Mouse (Mus musculus) C2C12 (cell line): Measurements from ENCODE around the gene Pacs2. TPM values are rescaled to one million over a fixed set of nuclear protein-coding genes. Genes with fewer than 3 reads are reported as not detected.

Experiments used
- H3K27me3 ChIP-seq: one replicate; pipeline ENCODE4 v1.6.1; 2011; ENCODE audit not compliant: control insufficient read depth, insufficient read depth, insufficient read length
- H3K36me3 ChIP-seq: one replicate; pipeline ENCODE4 v1.6.1; 2011; ENCODE audit not compliant: control insufficient read depth, insufficient read depth
- H3K4me3 ChIP-seq: one replicate; pipeline ENCODE4 v1.5.1; 2011; ENCODE audit warnings: mild to moderate bottlenecking, control low read depth; ENCODE audit not compliant: poor library complexity, insufficient read depth, severe bottlenecking
- H3K79me2 ChIP-seq: one replicate; pipeline ENCODE4 v1.6.1; 2011; ENCODE audit not compliant: control insufficient read depth, insufficient read depth
- H3K79me3 ChIP-seq: one replicate; pipeline ENCODE4 v1.6.1; 2011; ENCODE audit warnings: low read depth, control low read depth
- H3ac ChIP-seq: one replicate; pipeline ENCODE3; 2011; ENCODE audit warnings: low read depth; ENCODE audit not compliant: control insufficient read depth, insufficient read length
- CEBPB ChIP-seq: IDR thresholded peaks from one replicate; pipeline ENCODE4 v1.6.1; 2011; ENCODE audit warnings: low read depth, mild to moderate bottlenecking, control low read depth, moderate library complexity
- CTCF ChIP-seq: IDR thresholded peaks from one replicate; pipeline ENCODE4 v1.5.1; 2011; ENCODE audit not compliant: control insufficient read depth, insufficient read depth, insufficient read length
- FOSL1 ChIP-seq: IDR thresholded peaks from one replicate; pipeline ENCODE4 v1.8.0; 2011; ENCODE audit warnings: mild to moderate bottlenecking, low read length; ENCODE audit not compliant: poor library complexity, insufficient read depth, severe bottlenecking
- MAX ChIP-seq: IDR thresholded peaks from one replicate; pipeline ENCODE4 v1.6.1; 2011; ENCODE audit warnings: mild to moderate bottlenecking, control low read depth
- MYOD1 ChIP-seq: IDR thresholded peaks from one replicate; pipeline ENCODE4 v1.6.1; 2011; ENCODE audit warnings: low read depth; ENCODE audit not compliant: control insufficient read depth, insufficient read length
- MYOG ChIP-seq: IDR thresholded peaks from one replicate; pipeline ENCODE4 v1.6.1; 2011; ENCODE audit not compliant: control insufficient read depth, insufficient read length; ENCODE audit errors: extremely low read depth
- USF1 ChIP-seq: IDR thresholded peaks from one replicate; pipeline ENCODE4 v1.6.1; 2011; ENCODE audit warnings: low read depth, mild to moderate bottlenecking, control low read depth, moderate library complexity
- polyA plus RNA-seq: library from polyadenylated mRNA; unstranded; fragments of >200 nt; fragmentation: generic; extraction: Trizol; gene quantifications from one replicate; pipeline ENCODE4 v1.2.1, GENCODE M21; 2012; ENCODE audit warnings: missing spikeins

Pacs2 gene
- polyA plus RNA-seq, 1 experiment: 48.8 TPM

DNA sequence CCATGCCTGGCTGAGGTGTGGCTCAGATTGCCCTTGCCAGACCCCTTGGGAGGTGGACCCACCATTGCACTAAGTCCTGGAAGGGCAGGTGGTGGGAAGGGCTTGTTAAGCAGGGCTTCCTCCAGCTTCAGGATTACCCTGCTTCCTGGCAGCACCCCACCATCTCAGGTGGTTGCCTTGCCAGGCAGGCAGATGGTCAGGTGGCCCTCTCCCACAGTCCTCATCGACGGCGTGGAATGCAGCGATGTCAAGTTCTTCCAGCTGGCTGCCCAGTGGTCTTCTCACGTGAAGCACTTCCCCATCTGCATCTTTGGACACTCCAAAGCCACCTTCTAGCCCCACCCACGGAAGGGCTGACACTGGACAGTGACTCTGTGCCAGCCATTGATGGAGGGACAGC lies 57.0 kb downstream of the Pacs2 start:
- no peak overlapping the region for H3ac ChIP-seq
- no peak overlapping the region for H3K4me3 ChIP-seq
- no peaks in the 10 kb centered on the region for H3K79me3 ChIP-seq
- TF ChIP-seq MYOG (no peak), USF1 (no peak)
- no peaks in the 10 kb centered on the region for H3K27me3 ChIP-seq
- no peaks in the 10 kb centered on the region for H3K79me2 ChIP-seq
- H3K36me3 ChIP-seq: peaks cover 55% of the 10 kb centered on the region

DNA sequence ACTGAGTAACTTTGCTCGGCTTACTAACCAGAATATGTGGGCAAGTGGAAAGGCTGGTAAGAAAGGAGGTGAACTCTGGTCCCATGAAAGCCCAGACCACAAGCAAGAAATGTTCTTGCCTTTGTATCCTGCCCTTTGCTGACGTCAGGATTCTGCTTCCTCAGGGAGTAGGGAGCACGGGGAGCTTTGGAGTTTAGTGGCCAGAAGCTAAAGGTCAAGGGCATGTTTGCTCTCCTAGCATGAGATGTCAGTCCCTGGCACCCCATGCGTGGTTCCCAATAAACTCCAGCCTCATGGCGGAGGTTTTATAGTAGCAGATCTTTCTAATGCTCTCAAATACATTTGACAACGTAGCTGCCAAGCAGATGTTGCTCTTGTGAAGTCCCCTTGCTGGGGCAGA lies 57.5 kb downstream of the Pacs2 start:
- Histone ChIP-seq H3K79me3 (no peaks in the 10 kb centered on the region), H3K4me3 (no peak overlapping the region), H3ac (no peak overlapping the region), H3K27me3 (no peaks in the 10 kb centered on the region), H3K79me2 (no peaks in the 10 kb centered on the region), H3K36me3 (peaks cover 50% of the 10 kb centered on the region)
- TF ChIP-seq MAX: no peak
- no peak for TF ChIP-seq FOSL1
- TF ChIP-seq CTCF: no peak
- TF ChIP-seq USF1: no peak
- no peak for TF ChIP-seq MYOD1
- no peak for TF ChIP-seq CEBPB
- no peak for TF ChIP-seq MYOG

DNA sequence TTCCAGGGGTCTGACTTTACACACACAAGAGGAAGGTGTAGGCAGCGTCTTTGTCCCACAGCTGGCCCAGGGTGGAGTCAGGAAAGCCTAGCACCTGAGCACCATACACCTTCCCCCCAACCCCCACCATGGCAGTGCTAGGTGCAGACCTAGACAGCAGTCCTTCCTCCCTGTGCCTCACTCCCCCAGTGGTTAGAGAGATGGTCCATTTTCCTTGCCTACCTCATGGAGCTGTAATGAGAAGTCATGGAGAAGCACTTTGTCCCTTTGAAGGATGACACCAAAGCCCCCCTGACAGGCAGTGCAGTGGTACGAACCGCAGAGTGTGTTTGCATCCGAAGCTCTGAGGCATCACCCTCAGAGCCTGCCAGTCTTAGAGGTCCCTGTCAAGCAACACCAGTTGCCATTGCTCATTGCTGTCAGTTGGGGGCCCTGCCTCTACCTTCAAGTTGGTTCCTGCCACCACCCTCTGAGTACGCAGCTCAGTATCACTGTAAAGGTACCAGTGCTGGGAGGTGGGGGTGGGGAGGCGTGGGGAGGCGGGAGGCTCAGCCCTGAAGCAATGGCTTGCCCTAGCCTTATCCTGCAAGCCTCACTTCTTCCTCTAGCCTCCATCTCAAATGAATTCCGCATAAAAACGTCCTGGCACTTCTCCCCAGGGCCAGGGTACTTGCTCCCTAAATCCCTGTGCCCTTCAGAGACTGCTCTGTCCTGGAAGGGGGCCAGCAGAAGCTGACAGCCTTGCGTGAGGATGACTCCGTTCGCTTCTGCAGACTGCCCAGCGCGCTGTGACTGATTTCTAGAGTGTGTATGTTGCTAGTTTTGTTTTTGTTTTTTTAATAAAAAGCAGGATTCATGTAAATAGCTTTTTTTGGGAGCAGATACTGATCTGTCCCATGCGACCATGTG lies 59.4 kb downstream of the Pacs2 start:
- TF ChIP-seq USF1 (no peak), MYOD1 (no peak), MYOG (no peak), FOSL1 (no peak), CTCF (no peak), CEBPB (no peak), MAX (no peak)
- Histone ChIP-seq H3ac (no peak overlapping the region), H3K79me2 (no peaks in the 10 kb centered on the region), H3K4me3 (no peak overlapping the region), H3K27me3 (no peaks in the 10 kb centered on the region), H3K36me3 (peaks cover 44% of the 10 kb centered on the region), H3K79me3 (no peaks in the 10 kb centered on the region)

DNA sequence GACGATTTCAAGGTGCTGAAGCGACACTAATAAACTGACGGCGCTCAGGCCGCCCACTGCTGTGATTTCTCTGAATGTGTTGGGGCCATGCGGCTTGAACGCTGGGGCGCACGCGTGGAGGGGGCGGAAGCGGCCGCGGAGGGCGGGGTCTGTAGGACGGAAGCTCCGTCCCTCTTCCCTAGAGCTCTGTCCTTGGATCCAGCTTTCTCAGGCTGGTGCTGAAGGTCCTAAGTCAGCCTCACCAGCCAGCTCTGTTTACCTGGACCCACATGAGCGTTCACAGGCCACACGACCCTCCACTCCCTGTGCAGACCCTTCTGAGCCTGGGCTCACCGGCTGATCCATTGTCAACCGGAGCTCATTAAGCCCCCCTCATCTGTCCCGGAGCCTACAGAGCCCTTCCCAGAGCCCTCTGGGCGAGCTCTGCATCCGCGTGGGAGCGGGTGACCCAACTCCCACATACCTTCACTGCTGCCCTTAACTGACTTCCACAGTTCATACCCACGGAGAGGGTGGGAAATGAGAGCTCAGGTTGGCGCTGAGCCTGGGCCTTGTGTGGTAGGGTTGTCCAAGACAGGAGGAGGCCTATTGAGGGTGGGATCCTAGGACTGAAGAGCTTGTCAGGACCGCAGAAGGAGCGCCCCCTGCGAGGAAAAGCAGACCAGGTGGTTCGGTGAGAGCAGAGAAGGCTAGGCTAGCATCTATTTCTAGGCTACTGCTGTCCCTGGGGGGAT lies 60.2 kb downstream of the Pacs2 start, which contains the start of gene Tex22:
Gene Tex22, plus strand, starts transcription at position 174 of the 734 bp plus-strand sequence.
- TF ChIP-seq MAX (no peak), USF1 (no peak), CTCF (no peak), CEBPB (no peak), MYOD1 (no peak), MYOG (no peak), FOSL1 (no peak)
- H3K79me3 ChIP-seq: no peaks in the 10 kb centered on the region
- H3ac ChIP-seq: no peak within 1 kb of the TSS
- H3K27me3 ChIP-seq: no peaks in the 10 kb centered on the region
- H3K4me3 ChIP-seq: no peak within 1 kb of the TSS
- no peaks in the 10 kb centered on the region for H3K79me2 ChIP-seq
- peaks cover 38% of the 10 kb centered on the region for H3K36me3 ChIP-seq

DNA sequence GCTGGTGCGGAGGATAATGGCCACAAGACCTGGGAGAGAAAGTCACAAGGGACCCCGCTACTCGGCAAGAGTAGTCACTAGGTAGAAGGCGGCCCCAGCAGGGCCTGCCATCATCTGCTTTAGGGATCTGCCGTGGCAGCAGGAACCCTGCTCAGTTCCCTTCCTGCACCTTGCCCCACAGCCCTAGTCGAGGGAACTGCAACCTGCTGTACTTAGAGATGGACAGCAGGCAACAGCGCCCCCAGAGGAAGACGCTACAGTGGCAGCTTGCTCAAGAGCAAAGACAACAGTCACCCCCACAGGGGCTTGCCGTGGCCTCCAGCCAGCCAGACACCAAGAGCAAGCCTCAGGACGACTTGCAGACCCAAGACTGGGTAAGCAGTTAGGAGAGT lies 60.8 kb downstream of the Pacs2 start:
- no peaks in the 10 kb centered on the region for H3K79me2 ChIP-seq
- H3K27me3 ChIP-seq: no peaks in the 10 kb centered on the region
- peaks cover 32% of the 10 kb centered on the region for H3K36me3 ChIP-seq
- TF ChIP-seq CTCF (peak; percentile 77), USF1 (no peak)
- no peak overlapping the region for H3K4me3 ChIP-seq
- H3ac ChIP-seq: no peak overlapping the region
- no peaks in the 10 kb centered on the region for H3K79me3 ChIP-seq

DNA sequence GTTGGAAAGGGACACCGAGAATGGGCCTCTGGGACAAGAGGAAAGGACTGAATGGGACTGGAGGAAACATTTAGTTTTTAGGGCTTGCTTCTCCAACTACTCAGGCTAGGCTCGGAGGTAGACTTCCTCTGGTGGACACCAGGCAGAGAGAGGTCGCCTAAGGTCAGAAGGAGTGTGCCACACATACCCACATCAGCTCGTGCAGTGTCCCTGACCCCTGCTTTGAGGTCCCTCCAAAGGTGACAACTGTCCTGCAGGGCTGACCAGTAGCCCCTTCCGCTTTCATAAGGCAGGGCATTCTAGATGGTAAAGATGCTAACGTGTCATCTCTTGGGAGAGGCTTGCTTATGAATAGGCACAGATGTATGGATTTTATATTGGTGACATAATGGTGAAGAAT lies 61.2 kb downstream of the Pacs2 start:
- Histone ChIP-seq H3K79me2 (no peaks in the 10 kb centered on the region), H3ac (no peak overlapping the region), H3K27me3 (no peaks in the 10 kb centered on the region), H3K4me3 (no peak overlapping the region), H3K79me3 (no peaks in the 10 kb centered on the region), H3K36me3 (peaks cover 28% of the 10 kb centered on the region)
- TF ChIP-seq MAX (no peak), FOSL1 (no peak), CTCF (no peak), CEBPB (no peak), MYOG (no peak), USF1 (no peak), MYOD1 (no peak)
